Mouse (Mus musculus) midbrain, embryonic 13.5 days (tissue): ENCODE results near the gene Atp2a3. TPM values are rescaled to one million over a fixed set of nuclear protein-coding genes. Genes with fewer than 3 reads are reported as not detected.

Source experiments
- ATAC-seq: fragments of 200-750 bp; cut with Nextera tagmentation; 2 replicates; pipeline ENCODE4 v1.8.0; 2017; ENCODE audit warnings: mild to moderate bottlenecking, moderate TSS enrichment, moderate library complexity
- H3K27ac ChIP-seq: fragments of 300-500 bp; sonication (generic); 2 replicates; pipeline ENCODE4 v1.5.1; 2015; ENCODE audit warnings: inconsistent platforms, mild to moderate bottlenecking, moderate library complexity
- H3K27me3 ChIP-seq: fragments of 300-500 bp; sonication (generic); 2 replicates; pipeline ENCODE4 v1.6.1; 2015; ENCODE audit warnings: mild to moderate bottlenecking, inconsistent platforms
- H3K36me3 ChIP-seq: fragments of 300-500 bp; sonication (generic); 2 replicates; pipeline ENCODE4 v1.6.1; 2015; ENCODE audit warnings: mild to moderate bottlenecking, inconsistent platforms
- H3K4me1 ChIP-seq: fragments of 300-500 bp; sonication (generic); replicated peaks from 2 replicates; pipeline ENCODE4 v1.6.1; 2015; ENCODE audit warnings: inconsistent platforms
- H3K4me2 ChIP-seq: fragments of 300-500 bp; sonication (generic); replicated peaks from 2 replicates; pipeline ENCODE4 v1.6.1; 2015; ENCODE audit warnings: moderate library complexity, mild to moderate bottlenecking, inconsistent platforms
- H3K4me3 ChIP-seq: fragments of 300-500 bp; sonication (generic); replicated peaks from 2 replicates; pipeline ENCODE4 v1.5.1; 2015; ENCODE audit warnings: mild to moderate bottlenecking, inconsistent platforms
- H3K9ac ChIP-seq: fragments of 300-500 bp; sonication (generic); replicated peaks from 2 replicates; pipeline ENCODE4 v1.6.1; 2015; ENCODE audit warnings: mild to moderate bottlenecking, inconsistent platforms
- H3K9me3 ChIP-seq: fragments of 300-500 bp; sonication (generic); 2 replicates; pipeline ENCODE4 v1.6.1; 2016; ENCODE audit warnings: mild to moderate bottlenecking, inconsistent platforms
- WGBS: fragments of 180-500 bp; shearing (Covaris S2); methylation state at CpG from one replicate; pipeline ENCODE4 v1.1.7; 2015; 5-methylcytosine and 5-hydroxymethylcytosine counted together
- polyA plus RNA-seq: library from polyadenylated mRNA; unstranded; fragments of >200 nt; fragmentation: Nextera tagmentation; extraction: Ambion mirVana; gene quantifications from 2 replicates; pipeline ENCODE4 v1.2.1, GENCODE M21; 2015

Atp2a3 gene
- polyA plus RNA-seq, 1 experiment from 2014 or later = 0.48 TPM

GRCm38 (mm10) chr11:72946560-72947119, 14.3 kb upstream of the Atp2a3 start:
- H3K9me3 ChIP-seq = no peaks in the 10 kb centered on the region
- H3K27ac ChIP-seq = no peak overlapping the region
- no peak overlapping the region for H3K4me3 ChIP-seq
- no peak for ATAC-seq
- H3K4me2 ChIP-seq = no peak overlapping the region
- no peak overlapping the region for H3K9ac ChIP-seq
- 59% methylated on average over 6 of the region's 6 CpGs for WGBS
- 0 out of 2 replicates have a peak, but pooled peaks cover 7% of the 10 kb centered on the region for H3K27me3 ChIP-seq
- H3K4me1 ChIP-seq = no peaks in the 10 kb centered on the region
- no peaks in the 10 kb centered on the region for H3K36me3 ChIP-seq

GRCm38 (mm10) chr11:72947840-72948239, 13.1 kb upstream of the Atp2a3 start:
- no peak overlapping the region for H3K4me2 ChIP-seq
- 48% methylated on average over 11 of the region's 11 CpGs for WGBS
- H3K36me3 ChIP-seq = no peaks in the 10 kb centered on the region
- 0 out of 2 replicates have a peak, but pooled peaks cover 7% of the 10 kb centered on the region for H3K27me3 ChIP-seq
- H3K27ac ChIP-seq = no peak overlapping the region
- no peak overlapping the region for H3K4me3 ChIP-seq
- ATAC-seq = no peak
- no peaks in the 10 kb centered on the region for H3K9me3 ChIP-seq
- no peak overlapping the region for H3K9ac ChIP-seq
- H3K4me1 ChIP-seq = no peaks in the 10 kb centered on the region

- Histone ChIP-seq H3K27me3 (0 out of 2 replicates have a peak, but pooled peaks cover 4% of the 10 kb centered on the region), H3K36me3 (no peaks in the 10 kb centered on the region), H3K9me3 (no peaks in the 10 kb centered on the region), H3K4me2 (no peak overlapping the region), H3K4me1 (no peaks in the 10 kb centered on the region), H3K27ac (no peak overlapping the region), H3K9ac (no peak overlapping the region), H3K4me3 (no peak overlapping the region)
- no peak for ATAC-seq
- WGBS = 77% methylated on average over 7 of the region's 7 CpGs
These were observed 12.7 kb upstream of the Atp2a3 start for GRCm38 (mm10) chr11:72948254-72948653.

GRCm38 (mm10) chr11:72951137-72952000, 9.6 kb upstream of the Atp2a3 start:
- 74% methylated on average over 22 of the region's 22 CpGs for WGBS
- H3K27me3 ChIP-seq = 0 out of 2 replicates have a peak, but pooled peaks cover 2% of the 10 kb centered on the region
- H3K9me3 ChIP-seq = no peaks in the 10 kb centered on the region
- no peaks in the 10 kb centered on the region for H3K4me1 ChIP-seq
- H3K9ac ChIP-seq = no peak overlapping the region
- no peak overlapping the region for H3K4me2 ChIP-seq
- H3K27ac ChIP-seq = no peak overlapping the region
- no peaks in the 10 kb centered on the region for H3K36me3 ChIP-seq
- ATAC-seq = no peak
- no peak overlapping the region for H3K4me3 ChIP-seq

- Histone ChIP-seq H3K27me3 (0 out of 2 replicates have a peak, but pooled peaks cover 2% of the 10 kb centered on the region), H3K9ac (no peak overlapping the region), H3K4me2 (no peak overlapping the region), H3K36me3 (no peaks in the 10 kb centered on the region), H3K27ac (no peak overlapping the region), H3K4me3 (no peak overlapping the region), H3K9me3 (no peaks in the 10 kb centered on the region), H3K4me1 (no peaks in the 10 kb centered on the region)
- 67% methylated on average over 3 of the region's 3 CpGs for WGBS
- ATAC-seq = no peak
These were observed 8.7 kb upstream of the Atp2a3 start for GRCm38 (mm10) chr11:72952226-72952625.

GRCm38 (mm10) chr11:72952697-72953096, 8.3 kb upstream of the Atp2a3 start:
- Histone ChIP-seq H3K27me3 (0 out of 2 replicates have a peak, but pooled peaks cover 2% of the 10 kb centered on the region), H3K4me2 (no peak overlapping the region), H3K4me3 (no peak overlapping the region), H3K36me3 (no peaks in the 10 kb centered on the region), H3K9ac (no peak overlapping the region), H3K4me1 (no peaks in the 10 kb centered on the region), H3K9me3 (no peaks in the 10 kb centered on the region), H3K27ac (no peak overlapping the region)
- ATAC-seq = no peak
- 88% methylated on average over 6 of the region's 6 CpGs for WGBS

GRCm38 (mm10) chr11:72953116-72953439, 7.9 kb upstream of the Atp2a3 start:
- no peak for ATAC-seq
- Histone ChIP-seq H3K9me3 (no peaks in the 10 kb centered on the region), H3K36me3 (no peaks in the 10 kb centered on the region), H3K4me1 (no peaks in the 10 kb centered on the region), H3K27me3 (0 out of 2 replicates have a peak, but pooled peaks cover 2% of the 10 kb centered on the region), H3K4me3 (no peak overlapping the region), H3K27ac (no peak overlapping the region), H3K4me2 (no peak overlapping the region), H3K9ac (no peak overlapping the region)
- WGBS = 72% methylated on average over 1 of the region's 1 CpGs

- H3K9me3 ChIP-seq = no peaks in the 10 kb centered on the region
These were observed 7.4 kb upstream of the Atp2a3 start for GRCm38 (mm10) chr11:72953440-72954151.

GRCm38 (mm10) chr11:72954216-72954615, 6.8 kb upstream of the Atp2a3 start:
- no peaks in the 10 kb centered on the region for H3K9me3 ChIP-seq
- WGBS = 79% methylated on average over 4 of the region's 4 CpGs
- H3K36me3 ChIP-seq = no peaks in the 10 kb centered on the region
- H3K4me2 ChIP-seq = no peak overlapping the region
- no peak overlapping the region for H3K4me3 ChIP-seq
- no peak overlapping the region for H3K27ac ChIP-seq
- H3K4me1 ChIP-seq = no peaks in the 10 kb centered on the region
- peaks cover 5% of the 10 kb centered on the region for H3K27me3 ChIP-seq
- ATAC-seq = no peak
- no peak overlapping the region for H3K9ac ChIP-seq

More at GRCm38 (mm10) chr11:72953440-72954151, 7.4 kb upstream of the Atp2a3 start:
- H3K36me3 ChIP-seq = no peaks in the 10 kb centered on the region
- H3K9ac ChIP-seq = no peak overlapping the region
- no peaks in the 10 kb centered on the region for H3K27me3 ChIP-seq
- no peaks in the 10 kb centered on the region for H3K4me1 ChIP-seq
- H3K27ac ChIP-seq = no peak overlapping the region
- no peak overlapping the region for H3K4me2 ChIP-seq
- no peak for ATAC-seq
- no peak overlapping the region for H3K4me3 ChIP-seq
- 91% methylated on average over 4 of the region's 4 CpGs for WGBS

- Histone ChIP-seq H3K4me2 (no peak overlapping the region), H3K9me3 (no peaks in the 10 kb centered on the region), H3K27me3 (peaks cover 17% of the 10 kb centered on the region), H3K27ac (no peak overlapping the region), H3K4me3 (no peak overlapping the region), H3K9ac (no peak overlapping the region), H3K36me3 (no peaks in the 10 kb centered on the region), H3K4me1 (no peaks in the 10 kb centered on the region)
- ATAC-seq = no peak
- WGBS = 76% methylated on average over 5 of the region's 5 CpGs
These were observed 5.5 kb upstream of the Atp2a3 start for GRCm38 (mm10) chr11:72955339-72955974.

GRCm38 (mm10) chr11:72957318-72957717, 3.7 kb upstream of the Atp2a3 start:
- peaks cover 36% of the 10 kb centered on the region for H3K27me3 ChIP-seq
- H3K4me3 ChIP-seq = no peak overlapping the region
- WGBS = 69% methylated on average over 2 of the region's 2 CpGs
- H3K9me3 ChIP-seq = no peaks in the 10 kb centered on the region
- peaks cover 7% of the 10 kb centered on the region for H3K4me1 ChIP-seq
- no peak overlapping the region for H3K27ac ChIP-seq
- no peak for ATAC-seq
- no peak overlapping the region for H3K4me2 ChIP-seq
- no peaks in the 10 kb centered on the region for H3K36me3 ChIP-seq
- no peak overlapping the region for H3K9ac ChIP-seq
